Mouse (Mus musculus) hindbrain, embryonic 11.5 days (tissue): ENCODE results near the gene Tanc1. TPM values are rescaled to one million over a fixed set of nuclear protein-coding genes. Genes with fewer than 3 reads are reported as not detected.

Experiments
- ATAC-seq: fragments of 200-750 bp; cut with Nextera tagmentation; 2 replicates; pipeline ENCODE4 v1.8.0; 2017; ENCODE audit warnings: mild to moderate bottlenecking, moderate TSS enrichment, moderate library complexity; ENCODE audit not compliant: low FRiP score
- DNase-seq: peaks from one replicate; pipeline ENCODE4 v3.0.0-alpha.2; 2015; ENCODE audit warnings: low spot score
- H3K27ac ChIP-seq: fragments of 300-500 bp; sonication (generic); 2 replicates; pipeline ENCODE4 v1.5.1; 2014; ENCODE audit warnings: mild to moderate bottlenecking, low read depth, low read length
- H3K27me3 ChIP-seq: fragments of 300-500 bp; sonication (generic); 2 replicates; pipeline ENCODE4 v1.6.1; 2014; ENCODE audit warnings: mild to moderate bottlenecking, low read length, moderate library complexity, mixed read lengths; ENCODE audit not compliant: control insufficient read depth, insufficient read depth
- H3K36me3 ChIP-seq: fragments of 300-500 bp; sonication (generic); 2 replicates; pipeline ENCODE4 v1.6.1; 2014; ENCODE audit warnings: mild to moderate bottlenecking, low read length, moderate library complexity, mixed read lengths; ENCODE audit not compliant: control insufficient read depth, insufficient read depth
- H3K4me1 ChIP-seq: fragments of 300-500 bp; sonication (generic); replicated peaks from 2 replicates; pipeline ENCODE4 v1.6.1; 2014; ENCODE audit warnings: low read length, mixed read lengths; ENCODE audit not compliant: control insufficient read depth, insufficient read depth
- H3K4me2 ChIP-seq: fragments of 300-500 bp; sonication (generic); replicated peaks from 2 replicates; pipeline ENCODE4 v1.6.1; 2014; ENCODE audit warnings: mild to moderate bottlenecking, low read depth, low read length
- H3K4me3 ChIP-seq: fragments of 300-500 bp; sonication (generic); 2 replicates; pipeline ENCODE4 v1.5.1; 2014; ENCODE audit warnings: low read depth, low read length
- H3K9ac ChIP-seq: fragments of 300-500 bp; sonication (generic); 2 replicates; pipeline ENCODE4 v1.6.1; 2014; ENCODE audit warnings: low read depth, low read length
- H3K9me3 ChIP-seq: fragments of 300-500 bp; sonication (generic); 2 replicates; pipeline ENCODE4 v1.6.1; 2016; ENCODE audit warnings: low read length; ENCODE audit not compliant: control insufficient read depth
- WGBS: fragments of 180-500 bp; shearing (Covaris S2); extraction: QIAGEN DNeasy Blood & Tissue Kit; methylation state at CpG from one replicate; pipeline ENCODE4 v1.1.7; 2014; 5-methylcytosine and 5-hydroxymethylcytosine counted together
- polyA plus RNA-seq: library from polyadenylated mRNA; unstranded; fragments of >200 nt; fragmentation: Nextera tagmentation; extraction: Ambion mirVana; gene quantifications from 2 replicates; pipeline ENCODE4 v1.2.1, GENCODE M21; 2014

Gene Tanc1
- polyA plus RNA-seq, 1 experiment from 2014 or later: 11.2 TPM

DNA sequence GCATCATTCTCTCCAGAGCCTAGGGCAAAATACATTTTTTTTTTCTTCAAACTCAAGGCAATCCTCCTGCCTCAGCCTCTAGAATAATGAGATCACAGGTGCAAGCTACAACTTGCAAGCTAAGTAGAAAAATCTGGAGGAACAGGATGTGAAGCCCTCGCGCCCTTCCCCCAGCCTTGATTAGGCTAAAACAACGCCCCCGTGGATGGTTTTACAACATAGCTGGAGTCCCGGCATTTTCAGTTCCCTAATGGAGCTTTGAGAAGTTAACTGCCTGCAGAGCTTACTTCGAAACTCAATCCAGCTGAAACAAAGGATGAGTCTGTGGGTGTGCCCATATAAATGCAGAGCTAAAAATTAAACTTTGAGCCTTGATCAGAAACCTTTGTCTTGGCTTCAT is 277.9 kb downstream of the Tanc1 start:
- Histone ChIP-seq H3K4me2 (no peak overlapping the region), H3K4me1 (no peaks in the 10 kb centered on the region), H3K27ac (no peak overlapping the region), H3K27me3 (no peaks in the 10 kb centered on the region), H3K9ac (no peak overlapping the region), H3K9me3 (no peaks in the 10 kb centered on the region), H3K36me3 (no peaks in the 10 kb centered on the region), H3K4me3 (no peak overlapping the region)
- DNase-seq: no peak
- no peak for ATAC-seq
- 92% methylated on average over 6 of the region's 6 CpGs for WGBS

Other genes with a start within 250 kb of the Tanc1 start
- 0.43 and 1.5 TPM in 2 replicates for gene Dapl1, start 127.4 kb upstream of the Tanc1 start, polyA plus RNA-seq